Mouse (Mus musculus) spleen, adult 2 months (tissue): ENCODE data around the gene Slc6a6.

ENCODE experiments used
- CTCF ChIP-seq: fragments of 200-500 bp; IDR thresholded peaks from 2 replicates; pipeline ENCODE4 v1.5.1; 2011; ENCODE audit warnings: mild to moderate bottlenecking, inconsistent platforms; ENCODE audit not compliant: insufficient read depth, insufficient read length, insufficient replicate concordance; ENCODE audit errors: extremely low read depth
- POLR2A ChIP-seq: fragments of 200-500 bp; IDR thresholded peaks from 2 replicates; pipeline ENCODE4 v1.6.1; 2011; ENCODE audit warnings: low read depth, low read length, inconsistent platforms

DNA sequence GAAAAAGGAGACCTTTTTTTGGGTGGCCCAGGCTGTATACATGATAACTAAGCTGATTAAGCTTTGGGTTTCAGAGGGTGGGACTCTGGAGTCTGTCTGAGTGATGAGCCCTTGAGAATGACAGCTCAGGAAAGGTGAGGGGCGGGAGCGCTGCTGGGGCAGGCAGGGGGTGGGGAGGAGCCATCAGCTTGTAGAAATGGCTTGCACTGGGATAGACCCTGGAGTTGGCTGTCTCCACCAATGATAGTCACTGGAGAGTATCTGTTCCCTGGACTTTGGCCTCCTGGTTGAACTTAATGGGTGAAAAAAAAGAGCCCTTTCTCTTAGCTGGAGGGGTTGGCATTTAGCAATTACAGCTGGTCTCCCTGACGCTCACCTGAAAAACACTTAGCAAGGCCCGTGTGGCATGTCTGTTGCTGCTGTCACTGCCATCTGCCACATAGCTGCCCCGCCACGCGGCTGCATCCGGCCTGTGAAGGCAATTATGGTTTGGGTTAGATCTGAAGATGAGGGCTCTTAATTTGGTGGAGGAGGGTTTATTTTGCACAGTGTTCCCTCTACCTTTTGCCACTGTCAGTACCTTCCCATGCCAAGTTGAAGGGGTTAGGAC is 23.5 kb downstream of the Slc6a6 start:
- TF ChIP-seq CTCF (no peak), POLR2A (no peak)
